In genomic region chr7:90282786-90283185, GRCm38 (mm10) we compare ENCODE assay signal across 37 mouse cellular contexts. TPM values are rescaled to one million over a fixed set of nuclear protein-coding genes. Genes with fewer than 3 reads are reported as not detected.
"Had no signal": no experiment of that assay in that cellular context is flagged by ENCODE, and none has a peak within 500 bp of the region (broad histone marks: within the 10 kb centered on the region; RNA-seq: fewer than 3 reads in every experiment).

No protein-coding gene starts in this region.

- H3K27ac ChIP-seq: heart, embryonic 13.5 days; heart, embryonic 15.5 days; hindbrain, embryonic 13.5 days; hindbrain, embryonic 15.5 days; hindbrain, postnatal 0 days; layer of hippocampus, adult 2 months; left cerebral cortex, adult 2 months; limb, embryonic 10.5 days; liver, embryonic 13.5 days; liver, embryonic 15.5 days had no signal

- DNase-seq: gastrocnemius, postnatal 14 days; gastrocnemius, postnatal 36 days; heart, adult 18-20 months; heart, postnatal 14 days; heart, postnatal 36 days; kidney, adult 18-20 months; kidney, adult 8-10 months; kidney, postnatal 10 days; kidney, postnatal 25 days; kidney, postnatal 4 days; liver; liver, embryonic 13.5 days had no signal

- H3K9me3 ChIP-seq: heart, embryonic 13.5 days; heart, embryonic 15.5 days; hindbrain, embryonic 13.5 days; hindbrain, embryonic 15.5 days; limb, embryonic 10.5 days; limb, embryonic 12.5 days; liver, embryonic 13.5 days; liver, embryonic 15.5 days had no signal

- H3K4me3 ChIP-seq: heart, embryonic 13.5 days; heart, embryonic 15.5 days; hindbrain, embryonic 13.5 days; hindbrain, embryonic 15.5 days; layer of hippocampus, adult 2 months; left cerebral cortex, adult 2 months; limb, embryonic 10.5 days; limb, embryonic 12.5 days; liver, embryonic 13.5 days; liver, embryonic 15.5 days had no signal

- H3K36me3 ChIP-seq: heart, embryonic 13.5 days; heart, embryonic 15.5 days; hindbrain, embryonic 13.5 days; hindbrain, embryonic 15.5 days; limb, embryonic 10.5 days; limb, embryonic 12.5 days; liver, embryonic 13.5 days; liver, embryonic 15.5 days had no signal

- H3K4me2 ChIP-seq: heart, embryonic 13.5 days; heart, embryonic 15.5 days; hindbrain, embryonic 13.5 days; hindbrain, embryonic 15.5 days; limb, embryonic 12.5 days; liver, embryonic 11.5 days; liver, embryonic 13.5 days; liver, embryonic 15.5 days had no signal

- H3K27me3 ChIP-seq: heart, embryonic 13.5 days; heart, embryonic 15.5 days; hindbrain, embryonic 13.5 days; hindbrain, embryonic 15.5 days; limb, embryonic 12.5 days; liver, embryonic 13.5 days; liver, embryonic 15.5 days had no signal

- H3K4me1 ChIP-seq: heart, embryonic 13.5 days; hindbrain, embryonic 13.5 days; hindbrain, embryonic 15.5 days; liver, embryonic 13.5 days; liver, embryonic 15.5 days had no signal

RNA-seq across cellular contexts. Expression of gene Ccdc83, which starts 17.2 kb away (rescaled TPM):
- total RNA-seq: gastrocnemius, adult 18-20 months; gastrocnemius, adult 8-10 months; gastrocnemius, postnatal 36 days; heart, adult 18-20 months; hematopoietic stem cell, adult 5-6 weeks; hindbrain, postnatal 0 days; layer of hippocampus, adult 2 months; layer of hippocampus, postnatal 10 days; layer of hippocampus, postnatal 25 days; left cerebral cortex, adult 2 months; left cerebral cortex, postnatal 14 days; left cerebral cortex, postnatal 36 days had no signal
- polyA plus RNA-seq: heart, embryonic 13.5 days; heart, embryonic 15.5 days; heart, postnatal 0 days; hindbrain, embryonic 11.5 days; hindbrain, embryonic 13.5 days; hindbrain, embryonic 15.5 days; hindbrain, postnatal 0 days; intestine, embryonic 14.5 days; intestine, postnatal 0 days; kidney, embryonic 14.5 days; kidney, embryonic 16.5 days; limb, embryonic 10.5 days; limb, embryonic 12.5 days; limb, embryonic 14.5 days; liver, embryonic 11.5 days; liver, embryonic 13.5 days; liver, embryonic 15.5 days had no signal
